Mouse (Mus musculus) kidney, adult 2 months (tissue): ENCODE measurements around the gene Gm49339.

Source experiments
- CTCF ChIP-seq: fragments of 200-500 bp; conservative IDR thresholded peaks from 2 replicates; pipeline ENCODE4 v1.5.1; 2011; ENCODE audit warnings: low read depth, mild to moderate bottlenecking, control low read depth, low read length, moderate library complexity, mixed read lengths; ENCODE audit not compliant: insufficient read depth, insufficient read length
- POLR2A ChIP-seq: fragments of 200-500 bp; IDR thresholded peaks from one replicate; pipeline ENCODE4 v1.6.1; 2011; ENCODE audit warnings: low read depth, low read length, control low read depth

DNA sequence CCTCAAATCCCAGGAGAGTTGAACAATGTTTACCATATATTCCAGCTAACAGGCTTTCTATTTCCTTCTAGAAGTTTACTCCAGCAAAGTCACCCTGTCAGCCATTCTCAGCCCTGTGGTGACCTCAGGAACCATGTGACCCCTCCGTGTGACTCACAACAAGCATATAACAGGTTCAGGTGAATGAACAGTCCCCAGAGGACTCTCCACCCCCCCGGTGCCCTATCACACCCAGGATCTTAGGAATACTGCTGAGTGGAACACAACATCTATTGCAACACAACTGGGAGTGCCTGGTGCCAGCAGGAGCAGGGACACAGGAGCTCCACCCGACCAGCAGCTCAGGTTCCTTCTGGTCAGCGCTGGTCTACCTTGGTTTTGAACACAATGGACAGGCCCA is 28.8 kb upstream of the Gm49339 start:
- TF ChIP-seq CTCF: no peak
- no peak for TF ChIP-seq POLR2A
